Mouse (Mus musculus): ENCODE measurements around the gene Col4a2.

The Col4a2 gene

DNA sequence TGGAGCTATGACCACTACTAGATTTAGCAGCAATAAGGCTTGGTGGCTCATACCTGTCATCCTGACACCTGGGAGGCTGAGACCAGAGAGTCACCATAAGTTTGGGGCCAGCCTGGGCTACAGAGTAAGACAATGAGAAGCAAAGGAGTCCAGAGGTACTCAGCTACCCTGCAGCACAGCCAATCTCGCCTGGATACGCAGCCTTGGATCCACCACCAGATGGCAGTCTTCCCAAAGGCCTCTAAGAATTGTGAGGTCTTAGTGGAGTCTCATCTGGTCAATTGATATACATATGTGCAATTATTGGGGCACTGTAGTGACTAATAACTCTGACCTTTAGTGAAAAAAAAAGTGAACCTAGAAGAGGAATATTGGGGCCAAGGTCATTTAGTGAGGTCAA lies 107.0 kb downstream of the Col4a2 start:
- peak; percentile 40 to 53 for DNase-seq

DNA sequence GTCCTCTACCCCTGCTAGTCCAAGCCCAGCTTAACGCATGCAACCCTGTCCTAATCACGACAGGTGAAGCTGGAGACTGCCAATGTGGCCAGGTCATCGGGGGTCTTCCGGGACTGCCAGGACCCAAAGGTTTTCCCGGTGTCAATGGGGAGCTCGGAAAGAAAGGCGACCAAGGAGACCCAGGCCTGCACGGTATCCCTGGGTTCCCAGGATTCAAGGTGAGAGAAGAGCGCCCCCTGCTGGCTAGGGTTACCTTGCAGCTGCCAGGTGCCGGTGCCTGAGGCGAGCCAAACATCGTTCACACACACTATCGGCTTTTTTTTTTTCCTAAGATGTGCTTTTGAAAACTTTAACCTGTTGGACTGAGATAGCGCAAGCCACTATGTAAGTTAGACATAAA lies 108.5 kb downstream of the Col4a2 start:
- peak in 1 of 2 experiments; percentile 50 for DNase-seq

DNA sequence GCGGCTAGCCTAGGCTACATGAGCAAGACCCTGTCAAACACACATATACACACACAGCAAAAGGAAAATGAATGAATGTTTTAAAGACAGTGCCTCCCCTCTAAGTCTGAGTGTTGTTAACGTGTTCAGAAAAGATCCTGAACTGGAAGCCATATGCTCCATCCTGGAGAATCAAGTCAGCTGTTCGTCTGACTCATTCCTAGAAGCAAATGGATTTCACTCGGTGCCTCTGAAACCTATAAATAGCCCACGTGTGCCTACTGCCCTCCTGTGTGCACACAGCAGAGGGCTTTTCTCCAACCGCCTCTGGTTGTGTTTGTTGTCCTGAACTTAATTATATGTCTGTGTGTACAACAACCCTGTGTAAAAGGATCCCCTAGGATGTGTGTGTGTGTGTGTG lies 109.4 kb downstream of the Col4a2 start:
- no peak for DNase-seq

DNA sequence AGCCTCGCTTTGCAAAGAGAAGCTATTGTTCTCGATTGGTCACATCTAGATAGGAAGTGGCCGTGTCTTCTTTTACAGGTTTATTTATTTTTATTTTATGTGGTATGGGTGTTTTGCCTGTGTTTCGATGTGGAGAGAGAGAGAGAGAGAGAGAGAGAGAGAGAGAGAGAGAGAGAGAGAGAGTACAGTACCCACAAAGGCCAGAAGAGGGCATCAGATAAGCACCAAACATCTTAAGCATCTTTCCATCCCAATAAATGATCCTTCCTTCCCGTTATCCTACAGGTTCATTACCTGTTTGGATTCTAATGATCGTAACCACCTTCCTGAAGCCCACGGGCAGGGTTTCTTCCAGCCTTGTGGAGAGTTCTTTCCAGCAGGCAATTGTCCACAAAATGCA lies 110.5 kb downstream of the Col4a2 start:
- no peak for DNase-seq

DNA sequence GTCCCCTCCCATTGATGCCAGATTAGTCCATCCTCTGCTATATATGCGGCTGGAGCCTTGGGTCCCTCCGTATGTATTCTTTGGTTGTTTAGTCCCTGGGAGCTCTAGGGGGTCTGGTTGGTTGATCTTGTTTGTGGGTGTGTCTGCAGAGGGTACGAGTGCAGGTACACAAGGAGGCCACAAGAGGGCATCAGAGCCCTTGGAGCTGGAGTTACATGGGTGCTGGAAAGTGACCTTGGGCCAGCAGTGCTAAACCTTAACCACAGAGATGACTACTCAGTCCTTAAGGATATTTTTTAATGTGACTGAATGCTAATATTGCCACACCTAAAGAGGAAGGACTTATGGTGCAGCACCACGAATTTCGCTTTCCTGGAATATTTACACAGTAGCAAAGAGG lies 118.1 kb downstream of the Col4a2 start:
- no peak for DNase-seq

DNA sequence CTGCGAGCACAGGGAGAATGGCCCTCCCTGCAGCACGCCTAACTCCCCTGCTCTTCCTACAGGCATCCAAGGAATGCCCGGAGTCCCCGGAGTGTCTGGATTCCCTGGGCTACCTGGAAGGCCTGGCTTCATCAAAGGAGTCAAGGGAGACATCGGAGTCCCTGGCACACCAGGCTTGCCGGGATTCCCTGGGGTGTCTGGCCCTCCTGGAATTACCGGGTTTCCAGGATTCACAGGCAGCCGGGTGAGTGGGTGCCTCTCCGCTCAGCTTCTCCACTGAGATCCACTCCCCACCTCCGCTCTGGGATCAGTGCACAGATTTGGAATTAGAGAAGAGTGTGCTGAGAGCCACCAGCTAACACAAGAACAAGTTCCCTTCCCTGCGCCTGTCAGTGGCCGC lies 125.3 kb downstream of the Col4a2 start:
- no peak for DNase-seq

DNA sequence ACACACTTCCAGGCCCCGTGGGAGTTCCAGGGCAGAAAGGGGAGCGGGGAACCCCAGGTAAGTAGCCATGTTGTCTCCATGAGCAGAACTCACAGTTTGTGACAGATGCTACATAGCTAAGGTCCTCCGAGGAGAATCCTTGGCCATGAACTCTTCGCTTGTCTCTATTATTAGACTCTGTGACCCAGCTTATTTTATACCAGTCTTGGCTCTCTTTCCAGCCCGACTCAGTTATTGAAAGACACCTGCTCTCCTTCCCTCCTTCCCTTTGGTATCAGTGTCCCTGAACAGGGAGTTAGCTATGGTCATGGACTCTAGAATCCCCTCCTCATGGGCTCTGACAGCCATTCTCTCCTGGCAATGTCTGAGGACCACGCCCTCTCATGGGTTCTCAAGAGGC lies 128.7 kb downstream of the Col4a2 start:
- DNase-seq: no peak

DNA sequence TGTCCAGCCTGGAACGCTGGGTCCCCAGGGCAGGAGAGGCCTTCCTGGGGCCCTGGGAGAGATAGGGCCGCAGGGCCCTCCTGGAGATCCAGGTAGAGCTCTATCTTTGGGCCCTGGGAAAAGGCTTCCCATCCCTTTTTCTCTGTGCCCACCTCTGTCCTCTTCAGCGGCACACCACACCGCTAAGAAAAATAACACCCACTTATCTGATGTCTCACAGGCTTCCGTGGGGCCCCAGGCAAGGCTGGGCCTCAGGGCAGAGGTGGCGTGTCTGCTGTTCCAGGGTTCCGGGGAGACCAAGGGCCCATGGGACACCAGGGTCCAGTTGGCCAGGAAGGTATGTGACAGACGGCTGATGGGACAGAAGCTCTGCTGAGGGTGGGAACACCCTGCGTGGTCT lies 131.0 kb downstream of the Col4a2 start:
- no peak for DNase-seq

DNA sequence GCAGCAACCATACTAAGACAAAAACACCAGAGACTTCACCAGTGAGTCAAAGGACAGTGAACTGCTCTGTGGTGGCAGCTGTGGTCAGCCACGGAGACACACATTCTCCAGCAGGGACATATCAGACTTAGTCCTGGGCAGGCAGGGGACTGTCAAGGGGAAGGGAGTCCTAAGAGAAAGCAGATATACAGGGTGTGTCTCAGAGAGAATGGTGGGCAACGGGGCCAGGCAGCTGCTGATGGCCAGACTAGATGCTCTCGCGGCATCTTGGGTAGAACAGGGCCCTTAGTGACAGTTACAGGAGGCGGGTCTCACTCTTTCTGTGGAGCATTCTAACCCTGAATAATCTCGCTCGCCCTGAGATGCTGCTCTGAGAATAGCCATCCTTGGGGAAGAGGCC lies 131.6 kb downstream of the Col4a2 start:
- no peak for DNase-seq

DNA sequence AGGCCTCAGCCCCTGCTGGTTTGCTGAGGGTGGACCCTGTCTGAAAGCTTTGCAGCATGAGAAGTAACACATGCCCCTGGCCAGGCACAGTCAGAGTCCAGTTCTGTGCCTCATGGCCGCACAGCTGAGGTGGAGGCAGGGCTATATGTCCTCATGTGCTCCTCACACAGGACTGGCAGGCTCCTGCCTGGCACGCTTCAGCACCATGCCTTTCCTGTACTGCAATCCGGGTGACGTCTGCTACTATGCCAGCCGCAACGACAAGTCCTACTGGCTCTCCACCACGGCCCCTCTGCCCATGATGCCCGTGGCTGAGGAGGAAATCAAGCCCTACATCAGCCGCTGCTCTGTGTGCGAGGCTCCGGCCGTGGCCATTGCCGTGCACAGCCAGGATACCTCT lies 133.2 kb downstream of the Col4a2 start:
- DNase-seq: no peak

DNA sequence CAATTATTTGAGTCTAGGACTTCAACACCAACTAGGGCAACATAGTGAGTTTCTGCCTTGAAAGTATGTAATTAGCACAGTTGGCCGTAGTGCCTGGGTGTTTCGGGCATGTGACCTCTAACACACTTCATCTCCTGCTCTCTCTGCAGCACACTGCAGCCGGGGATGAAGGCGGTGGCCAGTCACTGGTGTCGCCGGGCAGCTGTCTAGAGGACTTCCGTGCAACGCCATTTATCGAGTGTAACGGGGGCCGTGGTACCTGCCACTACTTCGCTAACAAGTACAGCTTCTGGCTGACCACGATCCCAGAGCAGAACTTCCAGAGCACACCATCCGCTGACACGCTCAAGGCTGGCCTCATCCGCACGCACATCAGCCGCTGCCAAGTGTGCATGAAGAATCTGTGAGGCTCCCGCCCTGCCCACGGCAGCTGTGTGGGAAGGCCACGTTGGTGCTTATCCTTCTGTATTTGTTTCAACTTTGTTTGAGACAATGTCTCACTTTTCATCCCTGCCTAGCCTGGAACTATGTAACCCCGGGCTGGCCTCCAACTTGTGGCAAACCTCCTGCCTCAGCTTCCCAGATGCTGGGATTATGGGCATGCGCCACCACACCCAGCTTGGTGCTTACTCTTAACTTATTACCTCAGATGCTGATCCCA lies 135.4 kb downstream of the Col4a2 start:
- no peak for DNase-seq

DNA sequence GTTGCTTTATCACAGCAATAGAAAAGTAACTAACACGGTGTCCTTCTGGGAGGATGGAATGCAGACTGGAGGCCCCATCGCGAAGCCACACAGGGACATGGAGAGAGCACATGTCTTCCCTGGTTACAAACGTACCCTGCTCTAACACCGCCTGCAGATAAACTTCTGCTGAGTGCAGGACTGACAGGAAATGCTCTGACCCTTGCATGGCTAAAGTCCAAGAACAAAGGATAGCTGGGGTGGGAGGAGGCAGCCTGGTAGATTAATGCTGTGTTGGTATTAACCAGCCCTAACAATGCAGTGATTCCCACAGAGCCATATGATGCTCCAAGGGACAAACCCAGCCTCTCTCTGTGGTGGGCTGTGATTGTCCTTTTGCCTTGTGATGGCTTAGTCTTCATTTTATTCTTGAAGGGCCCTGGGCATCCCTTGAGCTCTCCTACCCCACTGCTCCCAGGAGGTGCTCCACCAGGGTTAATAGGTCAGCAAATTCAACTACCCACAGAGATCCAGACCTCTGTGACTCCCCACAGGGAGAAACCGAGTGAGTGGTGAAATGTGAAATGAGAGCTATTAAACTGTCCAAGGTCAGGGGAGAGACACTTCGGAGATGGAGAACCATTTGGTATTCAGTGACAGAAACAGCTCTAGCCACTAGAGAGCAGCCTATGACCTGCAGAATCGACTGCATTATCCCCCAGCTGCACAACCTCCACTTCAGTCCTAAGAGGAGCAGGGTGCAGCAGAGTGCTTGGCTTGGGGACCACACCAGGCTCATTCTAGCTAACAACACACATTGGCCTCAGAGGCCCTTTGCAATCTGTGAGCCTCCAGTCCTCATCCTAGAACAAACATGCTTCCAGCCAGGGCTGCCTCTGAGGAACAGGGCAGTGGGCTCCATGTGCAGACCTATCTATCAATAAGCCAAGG lies 137.8 kb downstream of the Col4a2 start:
- DNase-seq: no peak

DNA sequence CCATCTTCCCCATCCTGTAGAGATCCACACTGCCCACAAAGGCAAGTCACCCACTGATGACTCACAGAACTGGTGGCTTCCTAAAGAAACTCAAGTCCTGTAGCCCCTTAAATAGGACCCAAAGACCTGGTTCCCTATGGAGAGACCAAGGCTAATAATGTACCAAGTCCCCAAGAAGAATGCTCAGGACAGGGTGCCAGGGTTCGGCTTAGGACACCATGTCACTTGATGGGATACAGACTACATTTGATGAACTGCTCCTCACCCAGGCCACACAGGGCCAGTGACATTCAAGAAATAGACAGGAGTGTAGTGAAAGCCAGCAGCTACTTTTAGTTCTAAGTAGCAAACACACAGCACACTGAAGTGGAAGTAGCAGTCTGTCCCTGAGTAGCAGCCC lies 139.5 kb downstream of the Col4a2 start:
- no peak for DNase-seq

DNA sequence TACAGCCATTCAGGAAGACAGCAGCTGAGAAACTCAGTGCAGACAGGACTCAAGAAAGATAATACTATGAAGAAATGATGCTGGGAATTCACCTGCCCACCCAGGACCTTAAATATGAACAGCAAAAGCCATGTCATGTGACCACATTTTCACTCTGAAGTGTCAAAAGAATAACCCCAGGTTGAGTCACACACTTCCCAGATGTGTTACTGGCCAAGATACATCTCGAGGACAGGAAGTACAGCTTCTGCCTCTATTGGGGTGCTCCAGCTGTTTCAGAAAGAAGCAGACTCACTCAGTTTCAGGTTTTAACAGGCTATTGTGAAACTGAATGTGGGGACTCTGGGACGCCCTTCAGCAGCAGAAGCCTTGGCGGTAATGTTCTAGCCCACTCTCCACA lies 140.0 kb downstream of the Col4a2 start:
- no peak for DNase-seq

DNA sequence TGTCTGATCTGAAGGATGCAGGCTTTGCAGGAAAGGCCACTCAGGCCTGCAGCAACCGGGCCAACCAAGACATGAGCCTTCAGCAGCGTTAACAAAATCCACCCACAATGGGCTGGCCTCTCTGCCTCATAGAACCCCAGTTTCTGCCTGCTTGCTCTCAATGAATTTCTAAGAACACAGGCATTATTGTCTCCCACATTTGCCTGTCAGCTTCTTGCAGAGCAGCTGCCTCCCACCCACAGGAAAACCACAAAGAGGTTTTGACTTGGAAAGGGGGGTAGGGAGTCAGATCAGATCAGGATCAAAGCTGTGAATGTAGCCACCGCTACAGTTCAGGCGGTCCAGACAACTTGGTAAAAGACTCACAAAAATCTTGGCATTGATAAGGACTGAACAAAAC lies 140.4 kb downstream of the Col4a2 start:
- DNase-seq: no peak

DNA sequence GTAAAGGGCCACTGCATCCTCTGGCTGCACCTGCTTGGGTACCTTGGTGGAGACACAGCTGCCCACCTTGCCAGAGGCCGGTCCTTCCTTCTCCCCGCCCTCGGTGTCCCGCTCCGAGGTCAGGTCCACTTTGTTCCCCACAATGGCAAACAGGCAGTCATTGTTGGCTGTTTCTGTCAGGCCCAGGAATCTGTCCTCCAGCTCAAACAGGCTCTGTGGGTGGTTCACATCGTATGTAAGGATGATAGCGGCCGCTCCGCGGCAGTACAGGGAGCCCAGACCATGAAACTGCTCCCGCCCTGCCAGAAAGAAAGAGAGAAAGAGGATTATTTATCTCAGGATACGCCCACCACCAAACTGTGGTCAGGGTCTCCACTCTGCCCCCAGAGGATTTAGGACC lies 141.6 kb downstream of the Col4a2 start:
- no peak for DNase-seq

DNA sequence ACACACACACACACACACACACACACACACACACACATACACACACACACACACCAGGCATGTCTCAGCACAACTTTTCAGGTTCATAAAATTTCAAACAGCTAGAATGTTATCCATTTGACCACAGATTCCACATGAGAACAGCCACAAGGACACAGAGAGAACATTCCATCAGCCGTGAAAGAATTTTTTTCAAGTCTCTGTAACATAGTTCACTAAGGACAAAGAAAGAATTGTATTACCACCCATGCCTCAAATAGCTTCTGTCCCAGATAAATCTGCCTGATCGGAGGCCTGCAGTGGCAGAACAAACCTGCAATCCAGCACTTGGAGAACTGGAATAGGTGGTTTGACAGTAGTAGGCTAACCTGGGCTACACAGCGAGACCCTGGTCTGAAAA lies 144.7 kb downstream of the Col4a2 start:
- DNase-seq: no peak

DNA sequence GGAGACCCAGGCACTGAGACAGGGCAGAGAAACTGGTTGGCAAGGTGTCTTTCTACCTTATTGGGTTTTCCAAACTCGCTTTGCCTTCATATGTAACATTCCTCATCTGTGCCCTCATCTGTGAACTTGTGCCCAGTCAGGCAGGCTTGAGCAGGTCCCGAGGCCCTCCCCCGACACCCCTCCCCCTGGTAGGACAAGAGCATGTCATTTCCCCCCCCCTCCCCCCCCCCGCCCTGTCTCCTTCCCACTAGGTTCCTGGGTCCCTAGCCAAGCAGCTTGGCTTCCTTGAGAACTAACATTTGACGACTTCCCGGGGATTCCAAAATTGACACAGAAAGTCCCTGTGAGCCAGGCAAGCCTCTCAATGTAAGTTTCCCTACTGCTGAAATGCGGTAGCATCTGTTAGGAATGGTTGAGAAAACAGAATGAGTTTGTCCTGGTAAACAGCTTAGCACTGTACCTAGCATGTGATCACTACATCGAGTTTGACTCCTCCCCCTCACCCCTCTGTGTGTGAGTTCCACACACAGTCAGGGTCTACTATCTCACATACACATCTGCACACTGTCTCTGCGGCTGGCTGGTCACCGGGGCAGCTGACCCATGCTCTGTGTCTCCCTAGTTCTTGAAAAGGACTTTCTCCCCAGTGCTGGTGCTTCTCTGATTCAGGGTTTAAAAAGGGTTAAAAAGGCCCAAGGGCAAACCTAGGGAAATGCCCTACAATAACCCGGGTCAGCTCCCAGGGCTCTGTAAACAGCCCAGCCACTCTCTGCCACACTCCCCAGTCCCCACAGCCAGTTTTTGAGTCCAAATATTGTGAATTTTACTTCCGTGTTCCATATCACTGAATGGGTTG lies 145.6 kb downstream of the Col4a2 start:
- peak; percentile 20 to 56 for DNase-seq

DNA sequence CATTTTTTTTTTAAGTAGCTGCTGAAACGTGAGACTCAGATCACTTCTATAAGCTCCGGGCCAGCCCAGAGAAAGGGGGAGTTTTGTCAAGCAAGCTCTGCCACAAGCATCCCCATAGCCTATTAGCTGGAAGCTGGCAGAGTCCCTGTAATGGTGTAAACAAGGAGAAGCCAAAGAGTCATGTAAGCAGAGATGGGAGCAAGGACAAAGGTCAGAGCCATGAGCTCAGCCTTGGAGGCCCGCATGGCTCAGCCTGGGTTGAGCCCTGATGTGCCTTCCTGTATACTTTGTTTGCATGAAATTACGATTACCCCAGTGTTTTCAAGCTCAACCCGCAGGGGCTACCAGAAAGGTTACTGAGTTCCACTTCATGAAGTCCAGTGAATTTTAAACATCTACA lies 146.4 kb downstream of the Col4a2 start:
- DNase-seq: no peak

DNA sequence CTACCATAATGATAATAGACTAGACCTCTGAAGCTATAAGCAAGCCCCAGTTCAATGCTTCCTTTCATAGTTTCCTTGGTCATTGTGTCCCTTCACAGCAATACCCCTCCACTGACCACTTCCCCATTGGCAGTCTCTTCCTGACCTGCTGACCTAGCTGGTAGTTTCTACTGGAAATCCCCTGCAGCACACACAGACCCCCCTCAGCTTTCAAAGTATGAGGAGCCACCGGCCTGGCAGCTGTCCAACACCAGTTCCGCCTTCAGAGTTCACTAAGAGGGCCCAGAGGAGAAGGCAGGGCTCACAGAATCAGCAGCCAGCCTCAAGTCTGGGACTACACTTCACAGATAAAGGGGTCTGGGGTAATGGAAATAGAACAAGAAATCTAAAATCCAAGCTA lies 148.3 kb downstream of the Col4a2 start:
- peak; percentile 54 to 63 for DNase-seq

DNA sequence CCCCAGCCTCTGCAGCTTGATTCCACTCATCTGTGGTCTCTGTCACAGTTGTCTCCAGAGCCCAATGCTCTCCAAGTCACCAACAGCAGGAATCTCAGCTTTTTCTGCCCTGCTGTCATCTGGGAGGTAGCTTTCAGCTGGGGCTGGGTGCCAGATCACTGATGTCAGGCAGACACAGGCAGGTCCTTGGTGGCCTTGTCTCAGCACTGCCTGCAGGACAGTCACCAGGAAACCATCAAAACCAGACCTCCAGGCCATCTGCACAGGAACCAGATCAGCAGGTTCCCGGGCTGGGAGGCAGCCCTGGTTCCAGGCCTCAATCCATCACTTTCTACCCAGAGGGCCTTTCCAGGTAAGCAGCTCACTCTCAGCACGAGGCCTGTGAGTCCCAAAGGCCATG lies 149.2 kb downstream of the Col4a2 start:
- DNase-seq: no peak

DNA sequence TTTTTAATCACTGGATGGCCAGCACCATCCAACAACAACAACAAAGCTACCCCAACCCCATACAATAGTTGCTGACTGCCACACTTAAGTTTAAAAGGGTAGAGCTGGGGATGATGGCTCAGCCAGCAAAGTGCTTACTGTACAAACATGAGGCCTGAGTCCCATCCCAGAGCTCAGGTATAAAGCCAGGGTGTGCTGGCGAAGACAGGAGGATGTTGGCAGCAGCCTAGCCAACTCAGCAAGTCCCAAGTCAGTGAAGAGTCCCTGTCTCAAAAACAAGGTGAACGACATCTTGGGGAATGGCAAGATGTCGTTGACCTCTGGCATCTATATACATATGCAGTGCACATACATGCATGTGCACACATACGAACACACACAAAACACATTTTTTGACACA lies 150.0 kb downstream of the Col4a2 start:
- no peak for DNase-seq

DNA sequence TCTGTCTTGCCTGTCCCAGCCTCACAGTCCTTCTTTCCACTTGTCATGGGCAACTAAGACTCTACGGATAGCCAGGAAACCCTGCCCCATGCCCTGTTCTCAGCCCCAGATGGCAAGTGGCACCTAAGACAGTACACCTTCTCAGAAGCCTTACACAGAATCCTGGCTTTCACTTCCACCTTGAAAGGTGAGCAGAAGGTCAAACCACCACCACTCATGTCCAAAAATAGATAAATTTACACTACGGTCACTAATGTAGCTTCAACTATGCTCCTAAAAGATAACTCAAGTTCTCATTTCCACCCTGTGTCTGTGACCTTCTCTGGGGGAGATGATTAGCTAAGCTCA lies 150.9 kb downstream of the Col4a2 start:
- no peak for DNase-seq

Data from lung, adult 18-20 months (tissue).